Mouse (Mus musculus) regulatory T cell (primary cell): ENCODE results near the gene Sbds.

Experiments used
- in situ Hi-C: fragments of 300-600 bp; cut with MboI, MseI; formaldehyde crosslinking; loops from one replicate; pipeline ENCODE4 v1.15.1; 2025; ENCODE audit warnings: high pct_unique_total_duplicates

Sbds gene

GRCm38 (mm10) chr5:130255017-130255720 lies at the start of gene Sbds, which contains the start of gene Tyw1:
Sbds (minus strand) TSS chr5:130255530.
Tyw1 (plus strand) TSS chr5:130255619.
- in situ Hi-C loops: loop anchor here (25.0 kb wide), 2 partner anchors 768 to 1243 kb away; partner anchors contain the start of genes Ran and Stx2

DNA sequence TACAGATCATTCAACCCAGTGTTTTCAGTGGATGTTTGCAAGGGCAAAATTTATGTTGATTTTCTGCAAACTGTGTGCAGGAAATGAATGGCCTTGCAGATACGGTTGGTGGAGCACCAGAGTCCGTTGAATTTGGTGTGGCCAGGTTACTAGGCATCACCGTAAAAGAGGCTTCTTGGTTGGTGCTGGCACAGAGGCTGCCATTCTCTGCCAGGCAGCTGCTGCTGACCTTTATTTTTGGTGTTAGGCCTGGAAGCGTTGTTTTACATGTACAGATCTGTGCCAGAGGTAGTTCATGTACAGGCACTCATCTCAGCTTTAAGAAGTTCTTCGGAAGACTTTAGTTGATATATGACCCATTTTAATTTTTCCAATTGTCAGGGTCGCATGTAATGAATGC lies 48.3 kb upstream of the Sbds start:
- in situ Hi-C loops: no loop called here

DNA sequence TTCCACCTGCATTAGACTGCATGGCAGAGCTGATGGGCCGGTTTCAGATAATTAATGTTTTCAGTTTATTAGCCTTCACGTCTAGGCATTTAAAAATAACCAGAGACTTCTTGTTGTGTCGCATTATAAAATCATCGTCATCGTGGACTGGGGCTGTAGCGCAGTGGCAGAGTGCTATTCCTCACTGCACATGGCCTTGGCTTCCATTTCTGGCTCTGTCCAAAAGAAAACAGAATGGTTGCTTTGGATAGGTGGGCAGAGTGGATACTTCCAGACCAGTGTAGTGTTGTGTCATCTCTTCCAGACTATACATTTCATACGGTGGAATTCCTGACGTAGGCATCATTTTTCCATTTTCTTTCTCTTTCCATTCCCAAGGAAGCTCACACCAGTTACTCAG lies 44.2 kb upstream of the Sbds start:
- in situ Hi-C loops: no loop called here

- in situ Hi-C loops: no loop called here
Observed at GRCm38 (mm10) chr5:130298831-130299460, 43.6 kb upstream of the Sbds start.

GRCm38 (mm10) chr5:130296071-130296470 lies 40.7 kb upstream of the Sbds start:
- in situ Hi-C loops: no loop called here

- in situ Hi-C loops: no loop called here
Observed at GRCm38 (mm10) chr5:130294598-130294997, 39.3 kb upstream of the Sbds start.

- in situ Hi-C loops: no loop called here
Observed at GRCm38 (mm10) chr5:130293941-130294340, 38.6 kb upstream of the Sbds start.

DNA sequence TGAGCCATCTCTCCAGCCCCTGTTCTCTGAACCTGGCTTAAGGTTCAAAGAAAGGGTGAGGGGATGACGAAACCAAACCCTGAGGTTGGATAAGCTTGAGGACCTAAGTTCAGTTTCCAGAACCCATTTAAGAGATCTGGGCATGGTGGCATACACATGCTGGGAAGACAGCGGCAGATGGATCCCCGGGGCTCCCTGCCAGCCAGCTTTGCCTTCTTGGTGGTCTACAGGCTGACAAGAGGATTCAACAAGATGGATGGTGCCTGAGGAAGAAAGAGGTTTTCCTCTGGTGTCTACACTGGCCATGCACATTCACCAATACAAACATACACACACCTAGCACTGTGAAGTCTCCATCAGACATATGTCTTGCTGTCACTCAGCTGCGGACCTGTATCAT lies 37.6 kb upstream of the Sbds start:
- in situ Hi-C loops: no loop called here

DNA sequence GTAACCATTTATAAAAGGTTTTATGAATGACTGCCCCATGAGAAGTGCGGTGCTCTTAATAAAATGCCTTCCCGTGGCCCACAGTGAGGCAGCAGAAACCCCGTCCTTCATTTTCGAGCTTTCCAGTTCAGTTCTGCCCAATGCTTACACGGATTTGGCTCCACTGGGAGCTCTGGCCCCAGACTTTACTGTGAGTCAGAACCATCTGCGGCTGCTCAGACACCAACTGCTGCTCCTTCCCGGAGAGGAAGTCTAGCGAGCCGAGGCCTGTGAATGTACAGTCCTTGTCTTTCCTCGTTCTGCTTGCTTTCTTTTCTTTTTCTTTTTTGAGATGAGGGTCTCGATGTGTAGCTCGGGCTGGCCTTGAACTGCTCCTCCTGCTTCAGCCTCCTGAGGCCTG lies 35.4 kb upstream of the Sbds start:
- in situ Hi-C loops: no loop called here

DNA sequence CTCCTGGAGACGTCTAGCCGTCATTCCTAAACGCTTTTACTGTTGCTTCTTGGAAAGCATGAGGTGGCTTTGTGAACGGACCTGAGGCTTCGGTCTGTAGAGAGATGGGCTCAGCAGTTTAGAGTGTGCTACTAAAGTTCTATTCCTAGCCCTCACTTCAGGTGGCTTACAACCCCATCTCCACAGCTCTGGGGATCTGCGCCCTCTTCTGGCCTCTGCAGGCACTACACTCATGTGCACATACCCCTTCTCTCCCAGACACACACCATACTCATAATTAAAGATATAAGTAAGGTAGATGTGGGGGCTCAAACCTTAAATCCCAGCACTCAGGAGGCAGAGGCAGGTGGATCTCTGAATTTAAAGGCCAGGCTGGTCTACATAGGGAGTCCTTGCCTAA lies 34.9 kb upstream of the Sbds start:
- in situ Hi-C loops: no loop called here

GRCm38 (mm10) chr5:130288106-130288505 lies 32.8 kb upstream of the Sbds start:
- in situ Hi-C loops: no loop called here

DNA sequence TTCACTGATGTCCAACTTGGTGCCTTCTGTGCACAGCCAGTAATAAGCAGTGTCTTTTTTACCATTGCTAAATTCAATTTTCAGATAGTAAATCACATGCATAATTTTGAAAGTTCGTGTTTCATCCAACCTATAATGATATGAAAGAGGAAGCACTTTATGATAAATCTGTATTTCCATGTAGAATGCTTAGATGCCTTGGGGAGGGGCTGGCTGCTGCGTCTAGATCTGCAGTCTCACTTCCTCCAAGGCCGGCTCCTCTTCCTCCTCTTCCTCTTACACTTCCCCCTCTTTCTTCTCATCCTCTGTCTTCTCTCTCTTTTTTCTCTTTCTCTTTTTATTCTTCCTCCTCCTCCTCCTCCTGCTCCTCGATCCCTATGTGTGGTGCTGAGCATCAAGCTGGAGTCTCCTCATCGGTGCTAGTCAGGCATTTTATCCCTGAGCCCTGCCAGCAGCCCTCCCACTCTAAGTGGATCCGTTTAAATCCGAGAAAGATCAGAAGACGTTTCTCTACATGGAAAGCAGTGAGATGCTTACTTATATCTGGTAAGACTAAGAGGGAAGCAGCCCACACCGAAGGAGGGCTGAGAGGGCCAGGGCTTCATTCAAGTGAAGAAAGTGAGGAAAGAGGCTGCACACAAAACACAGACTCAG lies 27.9 kb upstream of the Sbds start:
- in situ Hi-C loops: no loop called here

GRCm38 (mm10) chr5:130278011-130278472 lies 22.7 kb upstream of the Sbds start:
- in situ Hi-C loops: loop anchor here (5.0 kb wide), 1 partner anchor 579 kb away; no protein-coding TSS in a partner anchor

DNA sequence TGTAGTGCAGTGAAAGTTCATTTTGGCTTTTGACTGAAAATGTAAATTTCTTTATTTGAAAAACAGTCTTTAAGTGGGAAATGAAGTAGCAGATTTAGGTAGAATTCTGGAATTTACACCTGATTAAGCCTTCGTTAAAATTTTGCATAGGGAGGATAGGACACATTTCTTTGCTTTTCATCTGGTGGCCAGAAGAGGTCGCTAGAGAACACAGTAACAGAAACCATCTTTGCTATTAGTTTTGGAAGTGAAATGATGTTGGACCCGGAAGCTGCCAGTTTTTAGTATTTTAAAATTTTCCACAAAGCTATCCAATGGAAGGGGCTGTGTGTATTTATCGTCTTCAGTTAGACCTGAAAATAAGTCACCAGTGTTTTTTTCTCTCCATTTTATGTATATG lies 20.2 kb upstream of the Sbds start:
- in situ Hi-C loops: loop anchor here (5.0 kb wide), 1 partner anchor 582 kb away; no protein-coding TSS in a partner anchor

GRCm38 (mm10) chr5:130273046-130273445 lies 17.7 kb upstream of the Sbds start:
- in situ Hi-C loops: loop anchor here (25.0 kb wide), 2 partner anchors 786 to 1261 kb away; partner anchors contain the start of genes Ran and Stx2

GRCm38 (mm10) chr5:130272344-130272743 lies 17.0 kb upstream of the Sbds start:
- in situ Hi-C loops: loop anchor here (25.0 kb wide), 2 partner anchors 785 to 1260 kb away; partner anchors contain the start of genes Ran and Stx2

DNA sequence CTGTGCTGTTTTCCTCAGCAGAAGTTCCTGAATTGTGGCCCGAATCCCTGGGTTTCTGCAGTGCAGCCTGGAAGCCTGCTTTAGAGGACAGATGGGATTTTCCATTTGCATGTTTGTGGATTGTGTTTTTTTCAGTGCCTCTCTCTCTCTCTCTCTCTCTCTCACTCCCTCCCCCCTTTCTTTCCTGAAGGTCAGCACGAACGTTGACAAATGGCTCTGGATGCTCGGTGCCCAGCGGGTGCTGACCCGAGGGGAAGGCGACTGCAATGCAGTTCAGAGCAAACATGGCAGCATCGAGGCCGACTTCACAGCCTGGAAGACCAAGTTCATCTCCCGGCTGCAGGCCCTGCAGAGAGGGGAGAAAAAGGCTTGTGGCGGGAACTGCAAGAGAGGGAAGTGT lies 13.6 kb upstream of the Sbds start:
- in situ Hi-C loops: loop anchor here (25.0 kb wide), 2 partner anchors 782 to 1257 kb away; partner anchors contain the start of genes Ran and Stx2

DNA sequence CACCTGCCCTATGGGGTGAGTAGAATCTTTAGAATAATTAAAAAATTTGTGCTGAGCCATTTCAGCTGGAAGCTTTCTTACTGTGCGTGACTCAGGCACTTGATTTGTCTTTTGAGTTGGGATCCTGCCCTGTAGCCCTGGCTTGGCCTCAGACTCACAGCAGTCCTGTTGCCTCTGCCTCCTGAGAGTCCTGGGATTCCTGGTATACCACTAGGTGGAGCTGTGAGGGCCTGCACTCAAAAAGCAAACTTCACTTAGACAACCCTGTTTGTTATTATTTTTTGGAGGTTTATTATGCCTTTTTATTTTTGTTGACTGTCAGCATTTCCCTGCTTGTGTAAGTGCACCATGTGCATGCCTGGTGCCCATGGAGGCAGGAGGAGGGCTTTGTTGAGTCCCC lies 12.0 kb upstream of the Sbds start:
- in situ Hi-C loops: loop anchor here (25.0 kb wide), 2 partner anchors 780 to 1255 kb away; partner anchors contain the start of genes Ran and Stx2

- in situ Hi-C loops: loop anchor here (25.0 kb wide), 2 partner anchors 779 to 1254 kb away; partner anchors contain the start of genes Ran and Stx2
Observed at GRCm38 (mm10) chr5:130266651-130267050, 11.3 kb upstream of the Sbds start.

- in situ Hi-C loops: loop anchor here (25.0 kb wide), 2 partner anchors 777 to 1252 kb away; partner anchors contain the start of genes Ran and Stx2
Observed at GRCm38 (mm10) chr5:130264433-130265005, 9.2 kb upstream of the Sbds start.

GRCm38 (mm10) chr5:130263454-130263853 lies 8.1 kb upstream of the Sbds start:
- in situ Hi-C loops: loop anchor here (25.0 kb wide), 2 partner anchors 776 to 1251 kb away; partner anchors contain the start of genes Ran and Stx2
